Mouse (Mus musculus) midbrain, embryonic 16.5 days (tissue): ENCODE data around the gene Teddm2. TPM values are rescaled to one million over a fixed set of nuclear protein-coding genes. Genes with fewer than 3 reads are reported as not detected.
A peak's percentile ranks its signal among the peaks of the same experiment; 100 is the strongest.

Experiments used
- ATAC-seq: fragments of 200-750 bp; cut with Nextera tagmentation; 2 replicates; pipeline ENCODE4 v1.8.0; 2017; ENCODE audit warnings: moderate TSS enrichment
- H3K27ac ChIP-seq: fragments of 300-500 bp; sonication (generic); 2 replicates; pipeline ENCODE4 v1.5.1; 2014; ENCODE audit warnings: mild to moderate bottlenecking, low read length, mixed read lengths
- H3K27me3 ChIP-seq: fragments of 300-500 bp; sonication (generic); 2 replicates; pipeline ENCODE4 v1.6.1; 2014; ENCODE audit warnings: low read depth, low read length, mixed read lengths; ENCODE audit not compliant: control insufficient read depth, insufficient read depth
- H3K36me3 ChIP-seq: fragments of 300-500 bp; sonication (generic); 2 replicates; pipeline ENCODE4 v1.6.1; 2014; ENCODE audit warnings: mild to moderate bottlenecking, low read length, moderate library complexity, mixed read lengths; ENCODE audit not compliant: control insufficient read depth, insufficient read depth
- H3K4me1 ChIP-seq: fragments of 300-500 bp; sonication (generic); 2 replicates; pipeline ENCODE4 v1.6.1; 2014; ENCODE audit warnings: mild to moderate bottlenecking, low read length, mixed read lengths; ENCODE audit not compliant: control insufficient read depth, insufficient read depth
- H3K4me2 ChIP-seq: fragments of 300-500 bp; sonication (generic); 2 replicates; pipeline ENCODE4 v1.6.1; 2014; ENCODE audit warnings: mild to moderate bottlenecking, low read length, mixed read lengths
- H3K4me3 ChIP-seq: fragments of 300-500 bp; sonication (generic); 2 replicates; pipeline ENCODE4 v1.5.1; 2014; ENCODE audit warnings: low read depth, mild to moderate bottlenecking, low read length, moderate library complexity, mixed read lengths
- H3K9ac ChIP-seq: fragments of 300-500 bp; sonication (generic); 2 replicates; pipeline ENCODE4 v1.6.1; 2014; ENCODE audit warnings: low read depth, low read length, mixed read lengths
- H3K9me3 ChIP-seq: fragments of 300-500 bp; sonication (generic); replicated peaks from 2 replicates; pipeline ENCODE4 v1.6.1; 2014; ENCODE audit warnings: mild to moderate bottlenecking, low read length, mixed read lengths; ENCODE audit not compliant: control insufficient read depth, poor library complexity, severe bottlenecking
- WGBS: fragments of 180-500 bp; shearing (Covaris S2); extraction: QIAGEN DNeasy Blood & Tissue Kit; methylation state at CpG from one replicate; pipeline ENCODE4 v1.1.7; 2014; 5-methylcytosine and 5-hydroxymethylcytosine counted together
- polyA plus RNA-seq: library from polyadenylated mRNA; unstranded; fragments of >200 nt; fragmentation: Nextera tagmentation; extraction: Ambion mirVana; gene quantifications from 2 replicates; pipeline ENCODE4 v1.2.1, GENCODE M21; 2015

Gene Teddm2
- polyA plus RNA-seq, result 0.96 and 1.3 TPM in 2 replicates

DNA sequence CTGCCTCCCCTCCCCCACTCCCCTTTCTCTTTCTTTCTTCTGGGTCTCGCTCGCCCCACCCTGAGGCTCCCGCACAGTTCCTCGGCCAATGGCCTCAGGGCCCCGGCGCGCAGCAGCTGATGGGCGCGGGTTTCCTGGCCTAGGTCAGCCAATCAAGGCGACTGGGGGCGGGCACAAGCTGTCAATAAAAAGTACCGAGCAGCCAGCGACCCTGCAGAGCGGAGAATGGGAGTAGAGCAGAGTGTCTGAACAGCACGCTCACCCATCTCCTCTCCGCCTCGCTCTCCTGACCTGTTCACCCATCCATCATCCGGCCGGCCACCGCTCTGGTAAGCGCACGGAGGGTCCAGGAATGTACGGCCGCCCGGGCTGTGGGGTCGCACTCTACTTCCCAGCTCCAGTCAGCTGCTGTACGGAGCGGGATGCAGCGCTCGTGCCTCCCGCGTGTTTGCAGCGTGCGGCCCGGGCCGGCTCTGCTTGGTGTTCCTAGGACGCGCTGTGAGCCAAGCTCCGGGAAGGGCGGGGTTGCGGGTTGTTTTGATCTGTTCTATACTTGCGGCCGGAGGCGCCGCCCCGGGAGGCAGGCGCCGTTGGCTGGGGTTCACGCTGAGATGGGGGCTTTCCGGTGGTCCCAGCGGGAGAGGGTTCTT lies at the start of gene Teddm2, which contains the start of gene Glul:
Gene Teddm2 (minus strand): TSS at position 498 of the 650 bp plus-strand sequence.
Gene Glul (plus strand): TSS at position 214 of the 650 bp plus-strand sequence.
- peak within 1 kb of the TSS; percentile 77 for H3K4me3 ChIP-seq
- WGBS, result under 1% methylated on average over 51 of the region's 51 CpGs
- H3K4me2 ChIP-seq, result peak within 1 kb of the TSS; percentile 91
- peak within 1 kb of the TSS; percentile 95 for H3K9ac ChIP-seq
- peak within 1 kb of the TSS; percentile 99 for H3K27ac ChIP-seq
- H3K27me3 ChIP-seq, result no peaks in the 10 kb centered on the region
- H3K4me1 ChIP-seq, result peaks cover 25% of the 10 kb centered on the region
- peaks cover 12% of the 10 kb centered on the region for H3K36me3 ChIP-seq
- peak; percentile 96 for ATAC-seq
- H3K9me3 ChIP-seq, result no peaks in the 10 kb centered on the region

DNA sequence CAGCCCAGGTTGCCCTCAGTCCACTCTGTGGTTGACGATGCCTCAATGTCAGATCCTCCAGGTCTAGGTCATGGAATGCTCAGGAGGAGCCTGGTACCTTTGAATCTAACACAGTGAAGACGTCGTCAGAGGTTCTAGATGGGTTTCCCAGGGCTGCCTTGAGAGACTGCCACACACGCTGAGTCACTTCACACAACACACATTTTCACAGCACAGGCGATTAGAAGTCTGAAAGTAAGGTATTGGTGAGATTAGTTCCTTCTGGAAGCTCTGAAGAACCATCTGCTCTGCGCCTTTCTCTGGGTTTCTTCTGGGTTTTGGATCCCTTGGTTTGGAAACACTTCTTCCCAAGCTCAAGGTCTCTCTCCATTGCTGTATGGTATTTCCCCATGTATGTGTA lies 47.8 kb upstream of the Teddm2 start:
- Histone ChIP-seq H3K9ac (no peak overlapping the region), H3K4me1 (no peaks in the 10 kb centered on the region), H3K9me3 (no peaks in the 10 kb centered on the region), H3K4me3 (no peak overlapping the region), H3K36me3 (no peaks in the 10 kb centered on the region), H3K27ac (no peak overlapping the region), H3K4me2 (no peak overlapping the region), H3K27me3 (no peaks in the 10 kb centered on the region)
- ATAC-seq, result no peak
- 94% methylated on average over 6 of the region's 6 CpGs for WGBS

GRCm38 (mm10) chr1:153946971-153947370 lies 46.9 kb upstream of the Teddm2 start:
- no peak overlapping the region for H3K27ac ChIP-seq
- H3K27me3 ChIP-seq, result no peaks in the 10 kb centered on the region
- H3K9me3 ChIP-seq, result no peaks in the 10 kb centered on the region
- H3K4me1 ChIP-seq, result no peaks in the 10 kb centered on the region
- no peak for ATAC-seq
- H3K9ac ChIP-seq, result no peak overlapping the region
- H3K36me3 ChIP-seq, result no peaks in the 10 kb centered on the region
- H3K4me3 ChIP-seq, result no peak overlapping the region
- H3K4me2 ChIP-seq, result no peak overlapping the region
- WGBS, result 19% methylated on average over 7 of the region's 7 CpGs

DNA sequence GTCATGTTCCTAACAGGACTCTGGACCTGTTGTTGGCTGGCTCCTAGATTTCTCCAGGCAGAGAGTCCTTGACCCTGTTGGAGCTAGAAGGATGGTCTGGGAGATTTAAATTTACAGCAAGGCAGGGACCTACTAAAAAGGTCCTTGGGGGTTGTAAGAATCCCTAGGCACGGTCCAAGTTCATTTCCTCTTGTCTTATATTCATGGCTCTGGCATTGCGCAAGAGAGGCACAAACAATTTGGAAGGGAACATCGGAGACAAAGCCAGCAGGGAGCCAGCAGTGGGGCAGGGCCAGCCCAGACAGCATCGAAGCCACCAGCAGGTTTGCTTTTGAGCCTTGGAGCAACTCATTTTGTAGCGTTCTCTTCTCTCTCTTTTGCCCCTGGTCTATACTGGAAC lies 45.2 kb upstream of the Teddm2 start:
- H3K4me3 ChIP-seq, result no peak overlapping the region
- no peaks in the 10 kb centered on the region for H3K36me3 ChIP-seq
- no peaks in the 10 kb centered on the region for H3K4me1 ChIP-seq
- H3K4me2 ChIP-seq, result no peak overlapping the region
- ATAC-seq, result no peak
- no peaks in the 10 kb centered on the region for H3K27me3 ChIP-seq
- no peak overlapping the region for H3K9ac ChIP-seq
- H3K27ac ChIP-seq, result no peak overlapping the region
- WGBS, result 72% methylated on average over 5 of the region's 5 CpGs
- no peaks in the 10 kb centered on the region for H3K9me3 ChIP-seq

DNA sequence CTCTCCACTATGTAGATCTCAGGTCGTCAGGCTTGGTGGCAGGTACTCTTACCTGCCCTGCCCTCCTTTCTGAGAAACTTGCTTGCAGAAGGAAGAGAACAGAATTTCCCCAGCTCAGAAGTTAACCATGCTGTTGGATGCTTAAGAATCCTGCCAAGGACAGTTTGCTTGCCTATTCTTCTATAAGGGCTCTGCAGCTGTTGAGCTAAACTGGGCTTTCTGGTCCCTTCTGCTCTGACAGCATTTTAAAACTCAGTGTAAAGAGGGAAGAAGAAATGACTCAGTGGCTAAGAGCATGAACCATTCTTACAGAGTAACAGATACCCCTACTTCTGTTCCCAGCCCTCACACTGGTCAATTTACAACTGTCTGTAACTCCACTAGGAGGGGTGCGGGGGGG lies 41.0 kb upstream of the Teddm2 start:
- Histone ChIP-seq H3K9ac (no peak overlapping the region), H3K27me3 (no peaks in the 10 kb centered on the region), H3K4me2 (no peak overlapping the region), H3K9me3 (no peaks in the 10 kb centered on the region), H3K4me3 (no peak overlapping the region), H3K36me3 (no peaks in the 10 kb centered on the region), H3K27ac (no peak overlapping the region), H3K4me1 (no peaks in the 10 kb centered on the region)
- WGBS, result 94% methylated on average over 2 of the region's 2 CpGs
- ATAC-seq, result no peak

- Histone ChIP-seq H3K27ac (no peak overlapping the region), H3K36me3 (no peaks in the 10 kb centered on the region), H3K4me3 (no peak overlapping the region), H3K9ac (no peak overlapping the region), H3K4me1 (no peaks in the 10 kb centered on the region), H3K9me3 (no peaks in the 10 kb centered on the region), H3K27me3 (no peaks in the 10 kb centered on the region), H3K4me2 (no peak overlapping the region)
- 97% methylated on average over 2 of the region's 2 CpGs for WGBS
- ATAC-seq, result no peak
These were observed 37.0 kb upstream of the Teddm2 start for GRCm38 (mm10) chr1:153937025-153937424.

DNA sequence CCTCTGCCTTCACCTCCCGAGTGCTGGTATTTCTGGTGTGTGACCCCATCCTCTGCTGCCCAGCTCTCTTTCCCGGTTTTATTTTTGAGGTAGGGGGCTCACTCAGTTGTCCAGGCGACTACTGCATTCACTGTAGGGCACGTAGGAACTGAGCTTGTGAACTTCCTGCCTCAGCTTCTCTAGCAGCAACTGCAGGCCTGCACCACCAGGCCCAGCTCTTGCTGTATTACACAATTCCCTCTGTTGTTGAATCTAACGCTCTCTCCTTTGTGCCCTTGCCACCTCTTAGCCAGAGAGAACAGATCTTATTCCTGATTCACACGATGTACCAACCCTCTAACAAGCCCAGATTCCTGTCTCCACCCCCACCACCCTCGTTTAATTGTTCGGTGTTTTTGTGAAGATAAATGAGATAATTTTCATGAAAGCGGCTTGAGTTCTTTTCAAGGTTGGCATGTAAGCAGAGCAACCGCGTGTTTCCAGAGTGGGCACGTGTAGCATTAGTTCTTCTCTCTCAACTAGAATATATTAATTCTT lies 35.9 kb upstream of the Teddm2 start:
- no peak overlapping the region for H3K27ac ChIP-seq
- WGBS, result 72% methylated on average over 12 of the region's 12 CpGs
- H3K36me3 ChIP-seq, result no peaks in the 10 kb centered on the region
- ATAC-seq, result no peak
- H3K4me3 ChIP-seq, result no peak overlapping the region
- H3K9me3 ChIP-seq, result no peaks in the 10 kb centered on the region
- no peak overlapping the region for H3K4me2 ChIP-seq
- H3K4me1 ChIP-seq, result no peaks in the 10 kb centered on the region
- no peaks in the 10 kb centered on the region for H3K27me3 ChIP-seq
- H3K9ac ChIP-seq, result no peak overlapping the region

GRCm38 (mm10) chr1:153933772-153934171 lies 33.7 kb upstream of the Teddm2 start:
- Histone ChIP-seq H3K4me3 (no peak overlapping the region), H3K9me3 (no peaks in the 10 kb centered on the region), H3K4me1 (no peaks in the 10 kb centered on the region), H3K27ac (no peak overlapping the region), H3K4me2 (no peak overlapping the region), H3K27me3 (no peaks in the 10 kb centered on the region), H3K9ac (no peak overlapping the region), H3K36me3 (no peaks in the 10 kb centered on the region)
- no peak for ATAC-seq
- 61% methylated on average over 1 of the region's 1 CpGs for WGBS

GRCm38 (mm10) chr1:153930431-153930830 lies 30.4 kb upstream of the Teddm2 start:
- Histone ChIP-seq H3K4me1 (no peaks in the 10 kb centered on the region), H3K27ac (no peak overlapping the region), H3K9me3 (no peaks in the 10 kb centered on the region), H3K27me3 (no peaks in the 10 kb centered on the region), H3K9ac (no peak overlapping the region), H3K4me2 (no peak overlapping the region), H3K36me3 (no peaks in the 10 kb centered on the region), H3K4me3 (no peak overlapping the region)
- WGBS, result 90% methylated on average over 2 of the region's 2 CpGs
- ATAC-seq, result no peak
